Mouse (Mus musculus) ES-E14 (cell line): ENCODE data around the gene Sdc1. TPM values are rescaled to one million over a fixed set of nuclear protein-coding genes. Genes with fewer than 3 reads are reported as not detected.

Experiments
- DNase-seq: peaks from one replicate; pipeline ENCODE4 v3.0.0-alpha.2; 2013; ENCODE audit warnings: low read depth, low spot score
- H3K27ac ChIP-seq: 2 replicates; pipeline ENCODE4 v1.5.1; 2012; ENCODE audit warnings: low read depth, mild to moderate bottlenecking, low read length, moderate library complexity, mixed read lengths; ENCODE audit not compliant: poor library complexity, insufficient read depth, severe bottlenecking
- H3K36me3 ChIP-seq: 2 replicates; pipeline ENCODE4 v1.6.1; 2012; ENCODE audit warnings: mild to moderate bottlenecking, low read length, moderate library complexity, mixed read lengths; ENCODE audit not compliant: control insufficient read depth, poor library complexity, insufficient read depth, severe bottlenecking
- H3K4me1 ChIP-seq, 2 experiments: fragments of 150-350 bp in 1 of 2; sonication (generic) in 1 of 2; 2 replicates each; pipeline ENCODE4 v1.6.1; 2012; ENCODE audit warnings: low read length in 2 of 2, mild to moderate bottlenecking in 1 of 2, mixed read lengths in 1 of 2; ENCODE audit not compliant: control insufficient read depth in 2 of 2, insufficient read depth in 2 of 2, poor library complexity in 1 of 2
- H3K4me3 ChIP-seq, 2 experiments: fragments of 150-350 bp in 1 of 2; sonication (generic) in 1 of 2; 2 replicates each; pipeline ENCODE4 v1.5.1; 2012; ENCODE audit warnings: low read length in 2 of 2, low read depth in 1 of 2, mild to moderate bottlenecking in 1 of 2, mixed read lengths in 1 of 2; ENCODE audit not compliant: insufficient read depth in 1 of 2, poor library complexity in 1 of 2, severe bottlenecking in 1 of 2
- H3K9ac ChIP-seq: 2 replicates; pipeline ENCODE4 v1.6.1; 2012; ENCODE audit warnings: low read depth, mild to moderate bottlenecking, low read length, mixed read lengths; ENCODE audit not compliant: poor library complexity, insufficient read depth, severe bottlenecking
- H3K9me3 ChIP-seq: fragments of 150-350 bp; sonication (generic); 2 replicates; pipeline ENCODE4 v1.6.1; 2012; ENCODE audit warnings: low read depth, mild to moderate bottlenecking, low read length; ENCODE audit not compliant: control insufficient read depth, insufficient read depth
- CHD2 ChIP-seq: IDR thresholded peaks from 2 replicates; pipeline ENCODE4 v1.6.1; 2014; ENCODE audit warnings: mild to moderate bottlenecking, low read depth, low read length, inconsistent platforms
- HCFC1 ChIP-seq: IDR thresholded peaks from 2 replicates; pipeline ENCODE4 v1.6.1; 2012; ENCODE audit warnings: low read length, inconsistent platforms, borderline replicate concordance; ENCODE audit not compliant: insufficient read depth
- MAFK ChIP-seq: IDR thresholded peaks from 2 replicates; pipeline ENCODE4 v1.6.1; 2014; ENCODE audit warnings: mild to moderate bottlenecking, low read depth, low read length, inconsistent platforms; ENCODE audit not compliant: insufficient read depth
- ZC3H11A ChIP-seq: IDR thresholded peaks from 2 replicates; pipeline ENCODE4 v1.6.1; 2012; ENCODE audit warnings: low read depth, mild to moderate bottlenecking, inconsistent platforms, low read length, borderline replicate concordance
- ZNF384 ChIP-seq: IDR thresholded peaks from 2 replicates; pipeline ENCODE4 v1.6.1; 2012; ENCODE audit warnings: low read depth, low read length, inconsistent platforms
- in situ Hi-C, 2 experiments: fragments of 600-800 bp; cut with MboI; formaldehyde crosslinking; loops; one replicate each; pipeline ENCODE4 v1.15.1; 2025; ENCODE audit warnings: low sequenced_read_pairs in 2 of 2, inconsistent platforms in 1 of 2; ENCODE audit not compliant: unreplicated experiment in 2 of 2
- total RNA-seq: library from RNA; depleted of rRNA; stranded (reverse); fragments of 300-350 nt; gene quantifications from 2 replicates; pipeline ENCODE4 v1.2.3, GENCODE M21; 2012; rRNA removed

The Sdc1 gene
- total RNA-seq, 1 experiment: 70.7 TPM

DNA sequence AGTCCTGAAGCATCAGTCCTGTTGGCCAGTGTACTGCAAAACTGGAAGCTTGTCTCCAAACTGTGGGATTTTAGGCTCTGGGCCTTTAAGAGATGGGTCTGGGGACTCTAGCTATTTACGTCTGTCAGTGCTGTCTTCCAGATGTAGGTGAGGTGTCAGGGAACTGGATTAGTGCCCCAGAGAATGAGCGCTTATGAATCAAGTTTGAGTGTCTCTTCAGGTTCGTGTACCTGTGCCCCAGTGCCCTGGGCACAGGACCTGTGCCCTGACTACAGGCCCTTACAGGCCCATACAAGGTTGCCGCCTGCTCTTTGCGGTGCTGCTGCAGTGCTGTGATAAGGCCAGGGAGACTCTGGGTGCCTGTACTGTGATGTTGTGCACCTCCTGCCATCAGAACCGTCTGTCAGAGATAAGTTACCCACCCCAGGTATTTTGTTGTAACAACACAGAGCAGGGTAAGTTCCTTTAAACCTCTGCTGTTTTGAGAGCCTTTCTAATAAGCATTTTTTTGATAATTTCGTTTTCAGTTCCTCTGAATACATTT, 69.7 kb downstream of the Sdc1 start:
- Histone ChIP-seq H3K4me3 (no peak overlapping the region), H3K9ac (no peak overlapping the region), H3K27ac (no peak overlapping the region), H3K4me1 (peaks cover 0 to 3% of the 10 kb centered on the region in 2 experiments; a peak in 1 of 4 replicates), H3K9me3 (no peaks in the 10 kb centered on the region), H3K36me3 (no peaks in the 10 kb centered on the region)
- DNase-seq: no peak
- in situ Hi-C loops: no loop called here
- no peak for TF ChIP-seq HCFC1
- TF ChIP-seq MAFK: no peak
- TF ChIP-seq ZC3H11A: no peak

DNA sequence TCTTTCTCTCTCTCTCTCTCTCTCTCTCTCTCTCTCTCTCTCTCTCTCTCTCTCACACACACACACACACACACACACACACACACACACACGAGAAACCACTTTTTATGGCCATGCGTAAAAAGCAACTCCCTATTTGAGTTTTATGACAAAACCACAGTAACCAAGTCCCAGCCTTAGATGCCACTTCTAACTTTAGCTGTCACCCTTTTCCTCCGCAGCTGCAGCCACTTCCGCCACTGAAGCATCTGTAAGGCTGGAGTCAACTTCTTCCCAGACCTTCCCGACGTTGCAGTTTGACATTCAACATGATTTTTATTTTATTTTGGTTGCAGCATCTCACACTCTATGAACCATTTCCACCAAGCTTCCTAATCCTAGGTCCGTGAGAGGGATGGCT, 71.6 kb downstream of the Sdc1 start:
- Histone ChIP-seq H3K9me3 (no peaks in the 10 kb centered on the region), H3K27ac (no peak overlapping the region), H3K4me1 (peaks cover 0 to 3% of the 10 kb centered on the region in 2 experiments; a peak in 1 of 4 replicates), H3K9ac (no peak overlapping the region), H3K36me3 (no peaks in the 10 kb centered on the region), H3K4me3 (no peak overlapping the region)
- DNase-seq: no peak
- TF ChIP-seq CHD2 (no peak), ZC3H11A (no peak), MAFK (no peak), ZNF384 (no peak), HCFC1 (no peak)
- in situ Hi-C loops: no loop called here

Other genes with a start within 250 kb of the Sdc1 start
- 0.18 TPM in 1 of 2 replicates, not detected in the other for gene Slc7a15, start 172.3 kb upstream of the Sdc1 start, total RNA-seq
- 74.8 and 75.2 TPM in 2 replicates for gene Pum2, start 97.2 kb upstream of the Sdc1 start, total RNA-seq
- 238 and 248 TPM in 2 replicates for gene Laptm4a, start 150.3 kb downstream of the Sdc1 start, total RNA-seq
- 2.5 and 5.3 TPM in 2 replicates for gene Matn3, start 176.6 kb downstream of the Sdc1 start, total RNA-seq
- gene Wdr35, start 202.6 kb downstream of the Sdc1 start, total RNA-seq: 22.3 and 27.1 TPM in 2 replicates